Mouse (Mus musculus) heart, embryonic 13.5 days (tissue): ENCODE measurements around the gene Slc25a44. TPM values are rescaled to one million over a fixed set of nuclear protein-coding genes. Genes with fewer than 3 reads are reported as not detected.

ENCODE experiments used
- ATAC-seq: fragments of 200-750 bp; cut with Nextera tagmentation; 2 replicates; pipeline ENCODE4 v1.8.0; 2017; ENCODE audit warnings: moderate TSS enrichment; ENCODE audit not compliant: insufficient number of reproducible peaks, low FRiP score, low TSS enrichment; ENCODE audit errors: extremely low read depth
- H3K27ac ChIP-seq: fragments of 300-500 bp; sonication (generic); replicated peaks from 2 replicates; pipeline ENCODE4 v1.5.1; 2015; ENCODE audit warnings: moderate library complexity, mild to moderate bottlenecking, inconsistent platforms
- H3K27me3 ChIP-seq: fragments of 300-500 bp; sonication (generic); replicated peaks from 2 replicates; pipeline ENCODE4 v1.6.1; 2015; ENCODE audit warnings: mild to moderate bottlenecking, inconsistent platforms
- H3K36me3 ChIP-seq: fragments of 300-500 bp; sonication (generic); 2 replicates; pipeline ENCODE4 v1.6.1; 2015; ENCODE audit warnings: mild to moderate bottlenecking, inconsistent platforms
- H3K4me1 ChIP-seq: fragments of 300-500 bp; sonication (generic); 2 replicates; pipeline ENCODE4 v1.6.1; 2015; ENCODE audit warnings: inconsistent platforms
- H3K4me2 ChIP-seq: fragments of 300-500 bp; sonication (generic); 2 replicates; pipeline ENCODE4 v1.6.1; 2015; ENCODE audit warnings: inconsistent platforms, mild to moderate bottlenecking, moderate library complexity
- H3K4me3 ChIP-seq: fragments of 300-500 bp; sonication (generic); 2 replicates; pipeline ENCODE4 v1.5.1; 2015; ENCODE audit warnings: moderate library complexity, mild to moderate bottlenecking, inconsistent platforms
- H3K9ac ChIP-seq: fragments of 300-500 bp; sonication (generic); 2 replicates; pipeline ENCODE4 v1.6.1; 2015; ENCODE audit warnings: inconsistent platforms, mild to moderate bottlenecking, moderate library complexity
- H3K9me3 ChIP-seq: fragments of 300-500 bp; sonication (generic); 2 replicates; pipeline ENCODE4 v1.6.1; 2016; ENCODE audit warnings: inconsistent platforms
- WGBS: fragments of 180-500 bp; shearing (Covaris S2); methylation state at CpG from one replicate; pipeline ENCODE4 v1.1.7; 2015; ENCODE audit warnings: mixed read lengths; 5-methylcytosine and 5-hydroxymethylcytosine counted together
- polyA plus RNA-seq: library from polyadenylated mRNA; unstranded; fragments of >200 nt; fragmentation: Nextera tagmentation; extraction: Ambion mirVana; gene quantifications from 2 replicates; pipeline ENCODE4 v1.2.1, GENCODE M21; 2015

Slc25a44 gene
- polyA plus RNA-seq, 1 experiment from 2014 or later = 12.0 TPM

- Histone ChIP-seq H3K4me1 (peaks cover 11% of the 10 kb centered on the region), H3K27ac (no peak overlapping the region), H3K36me3 (no peaks in the 10 kb centered on the region), H3K9me3 (no peaks in the 10 kb centered on the region), H3K4me3 (no peak overlapping the region), H3K9ac (no peak overlapping the region), H3K27me3 (peaks cover 94% of the 10 kb centered on the region), H3K4me2 (no peak overlapping the region)
- no peak for ATAC-seq
- WGBS = 67% methylated on average over 7 of the region's 7 CpGs
Measured at GRCm38 (mm10) chr3:88456746-88457532, 32.0 kb upstream of the Slc25a44 start.

GRCm38 (mm10) chr3:88456313-88456712 lies 31.4 kb upstream of the Slc25a44 start:
- no peaks in the 10 kb centered on the region for H3K9me3 ChIP-seq
- peaks cover 94% of the 10 kb centered on the region for H3K27me3 ChIP-seq
- H3K4me1 ChIP-seq = peaks cover 11% of the 10 kb centered on the region
- H3K27ac ChIP-seq = no peak overlapping the region
- no peak for ATAC-seq
- H3K4me3 ChIP-seq = no peak overlapping the region
- no peak overlapping the region for H3K9ac ChIP-seq
- 80% methylated on average over 8 of the region's 8 CpGs for WGBS
- H3K4me2 ChIP-seq = no peak overlapping the region
- H3K36me3 ChIP-seq = no peaks in the 10 kb centered on the region

GRCm38 (mm10) chr3:88455588-88456264 lies 30.8 kb upstream of the Slc25a44 start:
- H3K4me2 ChIP-seq = no peak overlapping the region
- no peaks in the 10 kb centered on the region for H3K36me3 ChIP-seq
- no peak overlapping the region for H3K27ac ChIP-seq
- no peak overlapping the region for H3K4me3 ChIP-seq
- no peak for ATAC-seq
- peaks cover 7% of the 10 kb centered on the region for H3K4me1 ChIP-seq
- H3K9ac ChIP-seq = peak overlapping the region; percentile 61; the same call in 1 of the 2 replicates
- peaks cover 94% of the 10 kb centered on the region for H3K27me3 ChIP-seq
- 69% methylated on average over 18 of the region's 18 CpGs for WGBS
- H3K9me3 ChIP-seq = no peaks in the 10 kb centered on the region

DNA sequence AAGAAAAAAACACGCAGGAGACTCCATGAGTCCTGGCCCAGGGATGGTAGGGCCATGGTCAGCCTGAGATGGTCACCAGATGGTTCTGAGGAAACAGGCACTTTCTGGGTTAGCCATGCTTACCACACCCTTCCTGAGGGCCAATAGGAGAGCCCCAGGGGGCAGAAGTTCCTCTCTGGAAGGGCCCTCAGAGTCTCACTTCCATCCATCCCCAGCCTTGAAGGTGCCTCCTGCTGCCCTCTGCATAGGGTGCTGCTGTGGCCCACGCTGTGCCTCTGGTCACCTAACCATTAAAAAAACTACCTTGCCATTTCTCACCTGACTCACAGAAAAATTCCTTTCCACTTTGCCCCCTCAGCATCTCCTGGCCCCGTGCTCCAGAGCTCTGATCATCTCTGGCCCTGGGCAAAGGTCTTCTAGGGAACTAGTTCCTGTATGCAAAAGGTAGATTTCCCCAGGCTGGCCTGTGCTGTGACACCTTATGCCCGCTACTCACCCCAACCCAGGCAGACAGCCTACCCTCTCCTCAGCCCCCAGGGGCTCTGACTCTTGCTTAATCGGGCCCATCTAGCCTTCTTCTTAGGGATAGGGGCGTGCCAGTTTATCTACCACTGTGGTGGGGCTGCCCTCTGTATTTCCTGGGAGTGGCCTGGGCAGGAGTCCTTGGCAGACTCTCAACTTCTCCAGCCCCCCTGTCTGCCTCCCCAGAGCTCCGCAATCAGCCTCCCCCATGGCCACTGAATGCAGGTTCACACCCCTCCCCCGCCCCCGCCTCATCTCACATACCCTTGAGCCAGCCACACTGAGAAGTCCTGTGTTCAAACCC lies 30.0 kb upstream of the Slc25a44 start:
- 33% methylated on average over 9 of the region's 9 CpGs for WGBS
- Histone ChIP-seq H3K27me3 (peaks cover 94% of the 10 kb centered on the region), H3K4me1 (peaks cover 9% of the 10 kb centered on the region), H3K4me3 (no peak overlapping the region), H3K36me3 (no peaks in the 10 kb centered on the region), H3K27ac (no peak overlapping the region), H3K9ac (peak overlapping the region; percentile 61; the same call in 1 of the 2 replicates), H3K9me3 (no peaks in the 10 kb centered on the region), H3K4me2 (no peak overlapping the region)
- no peak for ATAC-seq

DNA sequence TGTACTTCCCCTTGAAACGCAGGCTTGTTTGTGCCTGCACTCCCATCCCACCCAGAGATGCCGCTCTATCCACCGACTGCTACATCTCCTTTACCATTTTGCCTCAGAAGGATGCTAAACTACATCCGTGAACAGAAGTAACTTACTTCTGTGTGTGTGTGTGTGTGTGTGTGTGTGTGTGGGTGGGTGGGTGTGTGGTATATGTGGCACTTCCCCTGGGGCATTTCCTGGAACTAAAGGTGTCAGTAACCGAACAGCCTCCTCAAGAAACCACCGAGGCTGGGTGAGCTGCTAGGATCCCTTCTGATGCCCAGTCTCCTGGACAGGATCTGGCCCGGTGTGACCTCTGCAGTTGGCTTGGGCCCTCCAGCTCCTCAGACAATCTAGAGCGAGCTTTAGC lies 29.0 kb upstream of the Slc25a44 start:
- Histone ChIP-seq H3K4me3 (no peak overlapping the region), H3K9me3 (no peaks in the 10 kb centered on the region), H3K4me1 (peaks cover 18% of the 10 kb centered on the region), H3K27ac (no peak overlapping the region), H3K27me3 (peaks cover 93% of the 10 kb centered on the region), H3K36me3 (no peaks in the 10 kb centered on the region), H3K9ac (no peak overlapping the region), H3K4me2 (no peak overlapping the region)
- ATAC-seq = no peak
- WGBS = 73% methylated on average over 8 of the region's 8 CpGs

DNA sequence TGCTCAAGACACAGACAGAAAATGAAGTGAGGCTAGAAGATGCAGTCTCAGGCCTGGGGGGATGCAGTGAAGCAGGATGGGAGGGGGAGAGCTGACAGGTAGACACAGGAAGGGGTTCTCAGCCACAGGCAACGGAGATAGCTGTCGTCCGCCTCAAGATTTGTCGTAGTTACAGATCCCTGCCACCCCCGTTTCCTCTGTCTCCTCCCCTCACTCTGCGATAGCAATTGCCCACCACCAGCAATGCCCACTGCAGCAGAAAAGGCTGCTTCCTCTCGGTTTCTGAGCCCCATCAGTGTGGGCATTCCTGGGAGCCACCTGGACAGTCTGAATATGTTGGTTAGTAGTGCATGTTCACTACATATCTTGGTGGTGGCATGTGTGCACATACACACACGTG lies 28.4 kb upstream of the Slc25a44 start:
- Histone ChIP-seq H3K27me3 (peaks cover 93% of the 10 kb centered on the region), H3K4me1 (peaks cover 18% of the 10 kb centered on the region), H3K4me3 (no peak overlapping the region), H3K4me2 (no peak overlapping the region), H3K9ac (no peak overlapping the region), H3K9me3 (no peaks in the 10 kb centered on the region), H3K27ac (no peak overlapping the region), H3K36me3 (no peaks in the 10 kb centered on the region)
- no peak for ATAC-seq
- 46% methylated on average over 8 of the region's 8 CpGs for WGBS

DNA sequence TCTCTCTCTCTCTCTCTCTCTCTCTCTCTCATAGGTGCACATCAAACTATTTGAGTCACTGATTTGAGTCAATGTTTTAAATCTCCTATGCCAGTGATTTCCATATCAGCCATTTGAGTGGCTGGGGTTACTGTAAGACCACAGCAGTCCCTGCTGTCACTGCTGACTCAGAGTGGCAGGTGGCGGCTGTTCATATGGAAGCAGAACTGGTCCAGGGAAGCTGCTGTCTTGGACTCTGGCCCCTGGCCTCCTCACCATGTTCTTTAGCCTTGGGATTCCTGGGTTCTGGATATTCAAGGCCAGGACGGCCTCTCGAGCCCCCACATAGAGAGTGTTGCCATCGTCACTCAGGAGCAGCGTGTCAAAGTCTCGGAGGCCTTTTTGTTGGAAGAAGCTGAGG lies 27.8 kb upstream of the Slc25a44 start:
- WGBS = 60% methylated on average over 6 of the region's 6 CpGs
- Histone ChIP-seq H3K27ac (no peak overlapping the region), H3K9ac (no peak overlapping the region), H3K4me3 (no peak overlapping the region), H3K27me3 (peaks cover 88% of the 10 kb centered on the region), H3K36me3 (no peaks in the 10 kb centered on the region), H3K4me2 (no peak overlapping the region), H3K9me3 (no peaks in the 10 kb centered on the region), H3K4me1 (peaks cover 24% of the 10 kb centered on the region)
- ATAC-seq = no peak

DNA sequence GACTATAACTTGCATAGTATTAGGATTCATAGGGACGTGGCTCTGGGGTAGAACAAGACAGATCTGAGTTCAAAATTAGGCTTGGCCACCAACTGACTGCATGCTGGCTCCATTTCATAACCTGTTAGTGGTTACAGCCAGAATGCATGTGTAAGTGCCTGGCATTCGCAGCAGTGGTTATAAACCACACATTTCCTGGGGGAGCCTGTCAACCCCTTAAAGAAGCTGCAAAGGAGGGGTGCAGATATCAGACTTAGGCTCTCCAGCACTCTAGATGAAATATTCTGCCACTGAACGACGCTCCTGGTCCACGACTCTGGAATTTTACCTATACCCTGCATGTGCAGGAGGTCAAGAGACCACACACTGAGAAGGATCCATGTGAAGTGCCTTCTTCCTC lies 27.3 kb upstream of the Slc25a44 start:
- no peak for ATAC-seq
- H3K4me2 ChIP-seq = no peak overlapping the region

DNA sequence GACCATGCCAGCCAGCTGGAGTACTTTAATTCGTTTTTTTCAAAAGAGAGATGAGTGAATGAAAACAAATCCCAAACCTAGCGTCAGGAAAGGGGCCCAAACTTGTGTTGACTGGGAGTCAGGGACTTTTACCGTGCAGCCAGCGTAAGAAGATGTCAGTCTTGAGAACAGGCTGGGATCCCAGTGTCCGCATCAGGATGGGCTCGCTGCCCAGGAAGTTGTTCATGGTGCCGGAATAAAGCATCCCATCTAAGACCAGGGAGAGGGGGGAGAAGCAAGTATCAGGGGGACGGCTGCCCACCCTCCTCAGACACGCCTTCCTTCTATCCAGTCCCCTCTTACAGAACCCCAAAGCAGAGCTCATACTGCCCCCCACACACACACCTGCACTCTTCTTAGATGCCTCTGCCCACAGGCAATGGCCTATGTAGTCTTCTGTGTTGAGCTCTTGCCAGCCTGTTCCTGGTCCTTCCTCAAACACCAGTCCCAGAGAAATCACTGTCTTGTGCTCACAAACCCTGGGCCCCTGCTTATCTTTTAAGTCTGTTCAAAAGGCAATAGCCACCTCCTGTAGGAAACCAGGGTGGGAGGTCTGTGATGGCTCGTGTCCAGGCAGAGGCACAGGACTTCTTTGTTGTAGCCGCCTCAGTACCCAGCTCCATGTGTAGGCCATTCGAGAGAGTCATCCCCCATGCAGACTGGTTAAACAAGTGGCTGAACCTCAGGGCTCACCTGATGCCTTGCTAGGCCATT lies 25.6 kb upstream of the Slc25a44 start:
- Histone ChIP-seq H3K4me3 (no peak overlapping the region), H3K9me3 (no peaks in the 10 kb centered on the region), H3K9ac (no peak overlapping the region), H3K4me2 (no peak overlapping the region), H3K4me1 (peaks cover 31% of the 10 kb centered on the region), H3K27me3 (peaks cover 74% of the 10 kb centered on the region), H3K27ac (no peak overlapping the region), H3K36me3 (no peaks in the 10 kb centered on the region)
- no peak for ATAC-seq
- 66% methylated on average over 12 of the region's 12 CpGs for WGBS

More for the DNA sequence above, 27.3 kb upstream of the Slc25a44 start:
- Histone ChIP-seq H3K36me3 (no peaks in the 10 kb centered on the region), H3K27me3 (peaks cover 86% of the 10 kb centered on the region), H3K9ac (no peak overlapping the region), H3K4me1 (peaks cover 27% of the 10 kb centered on the region), H3K27ac (no peak overlapping the region), H3K9me3 (no peaks in the 10 kb centered on the region), H3K4me3 (no peak overlapping the region)
- WGBS = 61% methylated on average over 5 of the region's 5 CpGs

DNA sequence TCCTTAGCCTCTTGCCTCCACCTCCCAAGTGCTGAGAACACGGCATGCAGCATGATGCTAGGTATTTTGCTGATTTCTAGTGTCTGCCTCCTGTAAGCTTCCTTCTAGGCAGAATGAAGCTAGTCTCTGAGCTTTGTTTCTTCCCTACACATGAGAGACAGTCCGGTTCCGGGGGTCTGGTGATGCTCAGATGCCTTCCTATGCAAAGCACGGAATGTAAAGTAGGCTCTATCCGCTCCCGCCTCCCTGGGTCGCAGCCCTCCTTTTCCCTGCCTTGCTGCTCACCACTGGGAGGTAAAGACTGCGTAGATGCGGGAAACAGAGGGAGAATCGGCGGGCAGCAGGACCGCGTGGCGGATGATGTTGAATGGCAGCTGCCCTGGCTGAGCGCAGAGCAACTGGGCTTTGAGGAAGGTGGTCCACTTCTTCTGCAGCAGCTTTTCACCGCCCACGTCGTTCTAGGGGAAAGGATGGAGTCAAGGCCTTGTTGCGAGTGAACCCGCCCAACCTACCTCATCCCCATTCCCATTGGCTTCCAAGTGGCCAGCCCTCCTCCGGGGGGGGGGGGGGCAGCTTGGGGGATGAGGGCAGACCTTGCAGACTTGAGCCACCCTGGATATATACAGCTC lies 24.6 kb upstream of the Slc25a44 start:
- ATAC-seq = no peak
- Histone ChIP-seq H3K9me3 (no peaks in the 10 kb centered on the region), H3K4me3 (peak overlapping the region; percentile 34), H3K4me1 (peaks cover 25% of the 10 kb centered on the region), H3K36me3 (no peaks in the 10 kb centered on the region), H3K4me2 (peak overlapping the region; percentile 64), H3K27me3 (peaks cover 69% of the 10 kb centered on the region), H3K27ac (no peak overlapping the region), H3K9ac (peak overlapping the region; percentile 63; the same call in 1 of the 2 replicates)
- WGBS = 9% methylated on average over 21 of the region's 21 CpGs
